Mouse (Mus musculus) monocyte, adult 5-6 weeks (primary cell): ENCODE data around the gene Gabpb2. TPM values are rescaled to one million over a fixed set of nuclear protein-coding genes. Genes with fewer than 3 reads are reported as not detected.
"Not testable (repeated sequence)": the region's sequence is repeated elsewhere in the genome, so short reads cannot be mapped to it uniquely, and the experiment has no call there.

Experiments
- ATAC-seq: fragments of 153-309, 156-312 bp; replicated peaks from 2 replicates; pipeline ENCODE4 v1.8.0; 2017; ENCODE audit warnings: mild to moderate bottlenecking; ENCODE audit not compliant: low TSS enrichment, insufficient number of reproducible peaks, severe bottlenecking, poor library complexity, low FRiP score
- total RNA-seq: library from RNA; stranded (forward); fragments of 200-1000, 200-491, 200-594 nt; gene quantifications from 3 replicates; pipeline ENCODE4 v1.2.3, GENCODE M21; 2017

Gene Gabpb2
- total RNA-seq, 1 experiment from 2014 or later: 87.0 TPM

GRCm38 (mm10) chr3:95233303-95233980, 15.7 kb upstream of the Gabpb2 start:
- ATAC-seq: no peak

DNA sequence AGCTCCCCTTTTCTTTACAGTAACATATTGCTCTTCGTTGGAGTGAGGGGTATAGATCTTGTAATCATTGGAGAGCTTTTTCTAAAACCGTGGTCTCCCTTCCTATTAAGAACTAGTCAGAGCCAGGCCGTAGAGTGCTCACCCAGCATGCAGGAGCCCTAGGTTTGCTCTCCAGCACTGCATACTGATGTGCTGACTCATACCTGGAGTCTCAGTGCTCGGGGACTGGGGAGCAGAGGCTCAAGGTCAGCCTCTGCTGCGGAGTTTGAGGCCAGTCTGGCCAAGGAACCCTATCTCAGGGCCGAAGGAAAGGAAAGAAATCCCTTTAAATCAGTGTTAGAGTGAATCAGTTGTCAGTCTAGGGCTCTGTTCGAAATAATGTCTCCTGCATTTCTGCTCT, 15.1 kb upstream of the Gabpb2 start:
- ATAC-seq: no peak

GRCm38 (mm10) chr3:95231298-95232221, 13.8 kb upstream of the Gabpb2 start, which contains the start of gene Mllt11:
Gene Mllt11 (minus strand): TSS chr3:95232171.
- ATAC-seq: no peak

- ATAC-seq: peak; percentile 24; the same call in 1 of the 2 replicates
Observed at GRCm38 (mm10) chr3:95230495-95231297, 13.0 kb upstream of the Gabpb2 start.

DNA sequence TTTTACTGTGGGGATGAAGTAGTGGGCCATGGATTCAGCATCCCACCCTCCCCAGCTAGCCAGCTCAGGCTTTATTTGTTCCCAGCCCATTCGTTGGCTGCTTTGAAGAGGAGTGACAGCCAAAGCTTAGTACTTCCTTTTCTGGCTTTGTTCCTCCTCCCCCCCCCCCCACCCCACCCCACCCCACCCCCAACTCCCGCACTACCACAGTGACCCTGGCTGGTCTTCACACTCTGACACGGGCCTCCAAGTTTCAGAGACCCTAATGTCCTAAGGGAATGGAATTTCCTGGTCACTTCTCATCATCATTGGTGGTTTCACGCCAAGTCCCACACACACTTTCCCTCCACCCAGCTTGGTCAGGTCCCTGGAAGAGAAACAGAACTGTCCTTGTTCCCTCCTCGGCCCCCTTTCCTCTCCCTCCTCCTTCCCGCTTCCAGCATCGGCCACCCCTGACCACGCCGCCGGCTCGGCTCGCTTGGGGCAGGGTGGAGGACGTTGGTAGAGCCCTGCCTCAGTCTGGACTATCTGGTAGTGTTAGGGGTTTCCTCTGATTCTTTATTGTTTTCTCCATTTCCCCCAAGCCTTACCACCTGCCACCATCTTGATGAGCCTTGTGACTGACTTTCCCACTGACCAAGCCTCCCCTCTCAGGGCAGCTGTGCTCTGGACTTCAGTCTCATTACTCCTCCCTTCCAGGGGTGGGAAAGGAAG, 12.2 kb upstream of the Gabpb2 start:
- peak; percentile 57 for ATAC-seq

GRCm38 (mm10) chr3:95228894-95229780, 11.4 kb upstream of the Gabpb2 start:
- no peak for ATAC-seq

GRCm38 (mm10) chr3:95228148-95228893, 10.6 kb upstream of the Gabpb2 start, which contains the start of gene Cdc42se1:
Gene Cdc42se1 (plus strand): TSS chr3:95228732.
- peak; percentile 61 for ATAC-seq

GRCm38 (mm10) chr3:95227214-95227613, 9.5 kb upstream of the Gabpb2 start:
- no peak for ATAC-seq

- no peak for ATAC-seq
Observed at GRCm38 (mm10) chr3:95224295-95224694, 6.6 kb upstream of the Gabpb2 start.

- ATAC-seq: no peak
Observed at GRCm38 (mm10) chr3:95223041-95223440, 5.3 kb upstream of the Gabpb2 start.

- no peak for ATAC-seq
Observed at GRCm38 (mm10) chr3:95218466-95219137, 886 bp upstream of the Gabpb2 start.

DNA sequence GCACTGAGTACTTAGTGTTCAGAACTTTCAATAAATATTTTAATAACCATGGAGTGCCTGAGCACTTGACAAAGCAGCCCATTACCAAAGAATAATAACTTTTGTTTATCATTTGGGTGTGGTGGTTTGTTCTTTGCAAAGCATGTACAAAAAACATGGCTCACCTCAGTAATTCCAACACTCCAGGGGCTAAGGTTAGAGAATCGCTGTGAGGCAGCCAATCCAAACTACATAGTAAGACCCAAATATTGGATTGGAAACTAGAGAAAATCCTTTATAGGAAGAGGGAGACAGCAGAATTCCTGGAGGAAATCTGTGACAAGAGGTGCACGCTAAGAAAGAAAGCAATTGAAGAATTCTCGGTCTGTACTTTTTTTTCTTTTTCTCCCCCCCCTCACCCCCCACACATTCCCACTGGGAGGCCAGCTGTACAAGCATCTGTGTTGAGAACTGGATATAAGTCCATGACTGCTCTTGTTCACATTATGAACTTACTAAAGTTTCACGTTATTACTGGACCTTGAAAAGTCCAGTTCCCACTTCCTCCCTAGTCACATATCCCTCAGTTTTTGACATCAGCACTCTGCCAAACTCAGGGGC, 961 bp downstream of the Gabpb2 start:
- ATAC-seq: no peak

DNA sequence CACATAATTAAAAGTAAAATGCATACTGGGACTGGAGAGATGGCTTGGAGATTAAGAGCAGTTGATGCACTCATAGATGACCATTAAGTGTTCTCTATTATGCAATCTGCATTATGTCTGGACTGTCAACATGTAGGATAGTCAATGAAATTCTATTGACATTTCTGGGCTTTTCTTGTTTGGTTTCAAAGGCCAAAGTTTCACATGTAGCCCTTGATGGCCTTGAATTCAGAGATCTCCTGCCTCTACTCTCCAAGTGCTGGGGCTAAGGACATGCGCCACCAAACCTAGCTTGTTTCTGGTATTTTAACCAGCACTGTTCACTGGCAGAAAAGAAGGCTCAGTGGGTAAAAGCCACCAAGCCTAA, 4.1 kb downstream of the Gabpb2 start:
- ATAC-seq: no peak

GRCm38 (mm10) chr3:95212889-95213608, 4.7 kb downstream of the Gabpb2 start:
- ATAC-seq: not testable (repeated sequence)

DNA sequence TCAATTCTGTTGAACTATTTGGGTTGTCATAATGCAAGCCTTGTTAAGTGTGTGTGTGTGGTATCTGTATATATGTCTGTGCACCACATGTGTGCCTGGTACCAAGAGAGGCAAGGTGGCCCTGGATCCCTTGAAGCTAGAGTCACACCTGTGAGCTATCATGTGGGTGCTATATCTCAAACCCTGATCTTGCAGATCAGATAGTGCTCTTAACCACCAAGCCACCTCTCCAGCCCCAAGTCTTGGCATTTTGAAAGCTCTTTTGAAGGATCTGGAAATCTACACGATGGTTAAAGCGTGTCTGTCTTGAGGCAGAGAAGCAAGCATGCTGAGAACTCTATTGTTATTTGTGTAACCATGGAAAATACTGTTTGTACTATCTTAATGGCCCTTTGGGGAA, 7.1 kb downstream of the Gabpb2 start:
- ATAC-seq: no peak
